Mouse (Mus musculus): ENCODE measurements around the gene Pan2. TPM values are rescaled to one million over a fixed set of nuclear protein-coding genes. Genes with fewer than 3 reads are reported as not detected.
A peak's percentile ranks its signal among the peaks of the same experiment; 100 is the strongest.

The Pan2 gene
- total RNA-seq, 2 experiments from 2014 or later: 4.5 to 6.0 TPM

DNA sequence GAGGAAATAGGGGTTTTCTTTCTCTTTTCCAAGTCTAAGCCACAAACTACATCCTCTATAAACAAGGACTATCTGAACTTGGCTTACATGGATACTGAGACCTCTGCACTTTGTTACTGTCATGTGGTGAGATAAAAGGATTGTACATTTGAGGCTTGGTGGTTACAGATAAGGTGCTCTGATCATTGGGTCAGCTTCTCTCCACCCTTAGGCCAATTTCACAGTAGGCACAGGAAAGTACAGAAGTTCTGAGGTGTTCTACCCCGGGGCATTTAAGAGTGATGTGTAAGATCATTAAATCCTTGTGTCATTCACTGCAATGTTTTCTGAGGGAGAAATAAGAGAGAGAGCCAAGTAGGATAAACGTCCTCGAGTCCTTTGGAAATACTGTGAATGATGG lies 33.5 kb downstream of the Pan2 start:
- no peak for DNase-seq

DNA sequence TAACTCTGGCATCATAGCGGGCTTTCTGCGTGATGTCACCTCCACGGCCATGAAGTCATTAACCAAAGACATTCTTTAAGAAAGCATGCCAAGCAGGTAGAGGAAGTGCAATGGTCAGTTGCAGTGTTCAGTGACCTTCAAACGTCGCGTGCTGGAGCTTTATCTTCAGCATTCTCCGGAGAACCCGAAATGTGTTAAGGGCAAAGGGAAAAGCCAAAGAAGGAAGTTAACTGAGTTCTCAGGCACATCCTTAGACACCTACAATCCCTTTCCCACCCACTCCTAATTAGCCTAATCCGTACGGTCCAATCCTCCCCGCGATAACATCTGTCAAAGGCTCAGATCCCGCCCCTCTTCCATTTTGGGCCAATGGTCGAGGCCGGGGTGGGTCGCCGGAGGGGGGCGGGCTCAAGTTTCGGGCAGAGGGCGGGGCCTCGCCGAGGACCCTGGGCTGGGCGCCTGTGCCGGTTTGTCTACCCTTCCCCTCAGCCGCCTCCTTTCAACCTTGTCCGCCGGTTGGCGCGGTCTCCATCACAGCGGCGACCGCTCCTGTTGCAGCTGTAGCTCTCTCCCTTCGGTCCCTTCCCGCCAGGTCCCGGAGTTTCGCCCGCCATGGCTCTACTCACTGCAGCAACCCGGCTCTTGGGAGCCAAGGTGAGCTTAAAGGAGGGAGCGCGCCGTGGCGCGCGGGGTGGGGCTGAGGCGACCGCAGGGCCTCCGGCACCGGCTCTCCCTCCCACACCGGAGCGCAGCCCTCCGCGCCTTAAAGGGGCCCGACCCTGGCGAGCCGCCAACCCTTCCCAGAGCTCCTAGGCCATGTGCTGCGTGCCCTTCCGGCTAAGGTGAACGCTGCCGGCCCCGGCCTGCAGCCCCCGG lies 34.4 kb downstream of the Pan2 start, which contains the start of gene Cs:
Gene Cs, plus strand, starts transcription at position 429 of the 876 bp plus-strand sequence.
- DNase-seq: peak; percentile 98

DNA sequence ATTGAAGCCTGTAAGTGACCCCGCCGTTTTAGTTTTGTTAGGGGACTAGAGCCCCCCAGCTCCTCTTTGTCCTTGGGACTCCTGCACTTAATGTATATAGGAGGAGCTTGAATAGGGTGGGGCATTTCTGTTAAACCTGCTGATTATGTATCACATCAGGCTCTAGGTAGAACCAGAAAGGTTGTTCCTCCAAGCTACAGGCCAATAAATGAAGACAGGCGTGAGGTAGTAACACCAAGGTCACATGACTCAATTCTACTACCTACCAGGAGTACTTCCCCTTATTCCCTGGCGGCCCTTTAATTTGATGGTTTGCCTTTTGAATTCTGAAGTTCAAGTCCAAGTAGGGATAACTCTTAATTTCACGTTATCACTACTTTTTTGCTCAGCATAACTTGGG lies 35.3 kb downstream of the Pan2 start:
- no peak for DNase-seq

DNA sequence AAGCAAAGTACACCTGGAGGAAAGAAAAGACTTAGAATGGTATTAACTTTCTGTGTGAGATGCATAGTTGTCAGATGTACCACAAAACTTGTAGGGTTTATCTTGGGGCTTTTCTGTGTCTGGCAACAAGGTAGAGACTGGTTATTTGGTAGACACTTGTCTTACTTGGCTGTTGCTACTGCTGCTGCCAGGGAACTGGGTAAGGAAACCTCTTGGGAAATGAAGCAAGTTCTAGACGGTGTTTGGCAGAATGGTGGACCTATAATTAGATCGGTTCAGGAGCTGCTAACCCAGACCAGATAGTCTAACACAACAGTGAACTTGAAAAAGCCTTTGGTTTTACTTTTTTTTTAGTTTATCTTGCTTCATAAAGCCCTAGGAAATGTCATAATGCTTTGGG lies 35.8 kb downstream of the Pan2 start:
- DNase-seq: peak; percentile 42 to 64

DNA sequence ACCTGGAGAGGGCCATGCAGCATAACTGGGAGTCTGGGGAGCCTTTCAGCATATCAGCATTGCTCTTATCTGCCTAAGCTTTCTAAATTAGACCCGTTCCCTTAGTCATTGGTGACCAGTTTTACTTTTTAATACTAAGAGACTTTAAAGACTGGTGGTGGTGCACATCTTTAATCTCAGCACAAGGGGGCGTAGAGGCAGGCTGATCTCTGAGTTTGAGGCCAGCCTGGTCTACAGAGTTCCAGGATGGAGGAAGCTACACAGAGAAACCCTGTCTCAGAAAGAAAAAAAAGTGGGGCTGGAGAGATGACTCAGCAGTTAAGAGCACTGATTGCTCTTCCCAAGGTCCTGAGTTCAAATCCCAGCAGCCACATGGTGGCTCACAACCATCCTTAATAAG lies 37.1 kb downstream of the Pan2 start:
- DNase-seq: no peak

DNA sequence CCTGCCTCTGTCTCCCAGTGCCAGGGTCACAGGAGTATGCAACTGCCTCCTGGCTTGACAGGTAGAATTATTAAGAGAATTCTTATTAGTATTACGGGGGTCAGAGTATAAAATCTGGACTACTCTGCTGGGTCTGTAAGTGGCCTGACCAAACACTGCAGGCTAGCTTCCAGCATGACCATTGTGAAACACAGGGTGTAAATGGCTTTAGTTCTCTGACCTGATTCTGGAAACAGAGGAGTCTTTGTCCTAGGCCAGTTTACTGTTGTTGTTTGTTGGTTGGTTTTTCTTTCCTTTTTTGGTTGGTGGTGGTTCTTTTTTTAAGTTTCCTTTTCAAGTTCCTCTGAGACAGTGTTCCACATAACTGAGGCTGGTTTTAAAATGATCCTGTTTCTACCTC lies 40.3 kb downstream of the Pan2 start:
- DNase-seq: no peak

DNA sequence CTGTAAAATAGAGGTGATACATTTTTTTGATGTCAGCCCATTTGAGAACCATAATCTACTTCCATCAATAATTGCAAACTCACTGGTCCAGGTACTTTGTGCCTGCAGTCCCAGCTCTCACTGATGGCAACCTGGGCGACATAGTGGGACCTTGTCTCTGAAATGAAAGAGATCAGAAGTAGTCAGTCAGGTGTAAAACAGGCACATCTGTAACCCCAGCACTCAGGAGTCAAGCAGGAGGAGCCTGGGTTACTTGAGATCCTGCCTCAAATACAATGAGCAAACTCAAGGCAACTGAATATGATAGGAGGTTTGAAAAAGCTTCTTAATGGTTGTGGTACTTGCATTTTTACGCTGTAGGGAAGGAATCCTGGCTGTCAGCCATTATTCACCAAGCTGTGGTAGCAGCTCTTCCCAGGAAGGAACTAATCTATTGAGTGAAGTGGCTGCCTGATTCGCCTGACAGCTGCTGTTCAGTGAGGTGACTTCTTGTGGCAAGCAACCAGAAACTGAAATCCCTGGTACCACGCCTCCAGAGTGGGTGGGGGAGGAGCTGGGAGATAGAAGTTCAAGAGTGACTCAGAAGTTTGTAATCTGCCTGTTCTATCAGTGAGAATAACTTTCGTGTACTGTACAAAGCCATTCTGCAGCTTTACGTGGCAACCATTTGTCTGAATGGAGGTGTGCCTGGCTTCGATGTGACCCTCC lies 41.6 kb downstream of the Pan2 start:
- DNase-seq: peak; percentile 87 to 92

DNA sequence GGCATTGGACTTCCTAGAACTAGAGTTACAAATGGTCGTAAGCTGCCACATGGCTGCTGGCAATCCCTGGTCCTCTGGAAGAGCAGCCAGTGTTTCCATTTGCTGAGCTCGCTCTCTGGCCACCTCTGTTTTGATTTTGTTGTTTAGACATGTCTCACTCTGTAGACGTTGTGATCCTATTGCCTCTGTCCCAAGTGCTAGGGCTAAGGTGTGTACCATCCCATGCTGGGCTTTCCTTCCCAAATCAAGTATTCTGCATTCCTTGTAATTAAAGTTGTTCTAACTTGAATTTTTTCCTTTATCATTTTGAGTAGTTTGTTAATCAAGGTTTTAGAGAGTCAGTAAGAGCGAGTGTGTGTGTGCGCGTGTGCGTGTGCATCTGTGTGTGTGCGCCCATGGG lies 44.4 kb downstream of the Pan2 start:
- DNase-seq: no peak

DNA sequence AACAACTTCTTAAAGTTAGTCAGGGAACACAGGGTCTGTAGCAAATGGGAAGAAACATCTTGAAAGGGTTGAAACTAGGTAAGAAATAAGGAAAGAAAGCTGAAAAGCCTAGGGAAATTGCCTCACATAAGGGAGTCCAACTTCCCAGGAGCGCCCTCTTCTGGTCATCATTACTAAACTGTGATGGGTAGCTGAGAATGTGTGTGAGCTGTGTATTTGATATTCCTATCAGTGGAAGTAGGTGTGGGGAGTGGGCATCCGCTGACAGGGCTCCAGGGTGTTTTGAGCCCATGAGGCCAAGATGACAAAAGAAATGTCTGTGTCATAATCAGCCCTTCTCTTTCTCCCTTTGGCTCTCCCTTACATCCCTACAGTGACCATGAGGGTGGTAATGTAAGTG lies 55.7 kb downstream of the Pan2 start:
- DNase-seq: peak; percentile 47 to 81

DNA sequence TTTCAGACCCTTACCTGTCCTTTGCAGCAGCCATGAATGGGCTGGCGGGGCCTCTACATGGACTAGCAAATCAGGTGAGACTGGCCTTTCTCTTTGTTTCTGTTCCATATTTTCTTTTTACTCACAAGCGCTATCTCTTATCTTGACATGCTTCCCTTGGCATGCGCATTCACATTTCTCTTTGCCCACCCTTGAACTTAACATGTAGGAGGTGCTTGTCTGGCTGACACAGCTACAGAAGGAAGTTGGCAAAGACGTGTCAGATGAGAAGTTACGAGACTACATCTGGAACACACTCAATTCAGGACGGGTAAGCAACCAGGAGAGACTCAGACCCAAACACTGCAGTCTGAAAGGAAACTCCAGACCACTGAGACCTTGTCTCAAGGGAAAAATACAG lies 56.1 kb downstream of the Pan2 start:
- DNase-seq: no peak

DNA sequence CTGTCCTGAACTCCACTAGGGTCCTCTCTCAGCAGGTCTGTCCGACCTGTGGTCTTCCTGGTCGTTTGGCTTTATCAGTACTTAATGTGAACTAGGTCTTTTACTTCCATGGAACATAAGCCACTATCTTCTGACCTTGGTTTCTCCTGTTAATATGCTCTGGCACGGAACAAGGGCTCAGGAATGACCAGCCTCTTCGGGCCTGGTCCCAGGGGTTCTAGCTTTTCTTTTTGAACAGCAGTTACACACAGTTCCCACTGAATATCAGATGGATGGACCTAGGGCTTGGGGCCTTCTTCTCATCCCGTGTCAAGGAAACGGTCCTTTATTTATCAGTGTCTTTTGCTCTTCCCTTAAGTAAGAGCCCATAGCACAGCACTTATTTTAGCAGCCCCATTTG lies 58.7 kb downstream of the Pan2 start:
- DNase-seq: no peak

DNA sequence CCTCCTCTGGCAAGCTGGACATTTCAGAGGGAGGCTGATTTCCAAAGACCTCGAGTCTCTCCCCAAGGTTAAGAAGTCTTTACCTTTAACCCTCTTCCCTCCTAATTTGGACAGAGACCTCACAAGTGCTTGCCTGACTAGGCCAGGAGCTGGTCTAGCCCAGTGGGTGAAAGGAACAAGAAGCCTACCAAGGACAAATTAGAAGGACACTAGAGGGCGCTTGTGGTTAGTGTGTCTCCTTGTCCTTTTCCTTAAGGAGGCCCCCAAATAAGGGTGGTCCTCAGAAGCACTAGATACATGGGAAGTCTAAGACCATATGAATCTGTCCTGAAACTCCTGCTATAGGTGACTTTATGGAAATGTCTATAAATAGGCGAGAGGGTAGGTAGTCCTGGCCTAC lies 59.4 kb downstream of the Pan2 start:
- DNase-seq: peak; percentile 43 to 66

DNA sequence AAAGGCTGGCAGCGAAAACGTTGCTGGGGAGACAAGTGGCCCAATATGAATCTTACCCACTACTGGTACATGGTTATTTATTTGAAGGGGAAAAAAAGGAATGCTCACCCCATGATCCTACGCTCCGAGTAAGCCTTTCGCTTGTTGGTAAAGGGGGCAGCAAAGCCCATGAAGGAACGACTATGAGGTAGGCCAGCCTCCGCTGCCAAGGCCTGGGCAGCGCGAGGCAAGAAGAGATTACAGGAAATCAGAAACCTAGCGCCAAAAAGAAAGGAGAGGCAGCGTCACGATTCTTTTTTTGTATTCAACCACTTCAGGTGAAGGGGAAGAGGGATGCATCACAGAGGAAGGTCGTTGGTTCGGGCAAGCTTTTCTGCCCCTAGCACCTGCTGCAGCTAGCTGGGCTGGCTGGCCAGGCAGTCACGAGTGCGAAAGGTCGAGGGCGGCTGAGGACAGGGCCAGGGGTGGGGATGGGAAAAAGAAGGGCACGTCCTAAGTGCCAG lies 64.8 kb downstream of the Pan2 start:
- DNase-seq: no peak

DNA sequence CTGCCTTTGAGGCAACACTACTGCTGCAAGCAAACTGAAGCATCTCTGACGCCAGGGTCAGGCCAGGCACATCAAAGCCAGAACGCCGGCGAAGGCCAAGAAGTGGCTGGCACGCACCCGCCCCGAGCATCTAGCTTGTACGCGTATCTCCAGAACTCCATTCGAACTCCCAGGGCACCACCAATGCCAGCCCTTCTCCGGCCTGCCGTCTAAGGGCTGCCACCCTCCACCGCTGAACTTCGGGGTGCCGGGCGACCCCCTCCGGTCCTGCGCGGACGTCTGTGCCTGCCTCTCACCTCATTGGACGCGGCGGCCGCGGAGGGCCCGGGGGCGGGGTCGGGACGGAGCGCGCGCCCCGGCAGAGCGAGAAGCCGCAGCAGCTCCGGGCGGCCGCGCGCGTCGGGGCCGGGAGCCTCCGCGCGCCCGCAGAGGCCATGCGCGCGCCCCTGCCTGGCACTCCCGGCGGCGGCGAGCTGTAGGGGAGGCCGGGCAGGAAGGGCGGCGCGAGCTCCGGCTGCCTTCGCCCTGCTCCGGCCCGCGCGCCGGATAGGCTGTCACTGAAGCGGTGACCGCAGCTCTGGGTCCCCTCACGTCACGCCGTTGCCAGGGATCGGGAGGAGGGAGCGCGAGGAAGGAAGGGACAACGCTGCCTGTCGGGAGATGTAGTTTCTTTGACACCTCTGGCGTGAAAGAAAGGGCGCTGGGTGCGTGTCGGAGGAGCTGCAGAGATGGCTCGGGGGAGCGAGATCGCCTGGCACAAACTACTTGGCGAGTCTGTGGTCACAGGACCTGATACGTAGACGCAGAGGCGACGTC lies 65.5 kb downstream of the Pan2 start, which contains the start of gene Coq10a:
Gene Coq10a, minus strand, starts transcription at position 596 of the 816 bp plus-strand sequence.
- peak; percentile 93 to 97 for DNase-seq

DNA sequence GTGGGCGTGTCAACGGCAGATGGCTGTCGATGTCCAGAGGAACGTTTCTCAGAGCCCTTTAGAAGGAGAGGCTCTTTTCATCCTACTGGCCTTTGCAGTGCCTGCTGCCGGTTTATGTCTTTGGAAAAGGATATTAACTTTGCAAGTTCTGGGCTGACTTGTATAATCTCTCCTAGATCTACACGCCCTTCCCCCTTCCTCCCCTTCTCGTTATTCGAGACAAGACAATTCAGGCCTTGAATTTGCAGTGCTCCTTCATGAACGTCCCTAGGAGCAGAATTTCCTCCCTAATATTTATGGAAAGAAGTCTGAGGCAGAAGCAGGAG lies 66.0 kb downstream of the Pan2 start:
- DNase-seq: no peak

DNA sequence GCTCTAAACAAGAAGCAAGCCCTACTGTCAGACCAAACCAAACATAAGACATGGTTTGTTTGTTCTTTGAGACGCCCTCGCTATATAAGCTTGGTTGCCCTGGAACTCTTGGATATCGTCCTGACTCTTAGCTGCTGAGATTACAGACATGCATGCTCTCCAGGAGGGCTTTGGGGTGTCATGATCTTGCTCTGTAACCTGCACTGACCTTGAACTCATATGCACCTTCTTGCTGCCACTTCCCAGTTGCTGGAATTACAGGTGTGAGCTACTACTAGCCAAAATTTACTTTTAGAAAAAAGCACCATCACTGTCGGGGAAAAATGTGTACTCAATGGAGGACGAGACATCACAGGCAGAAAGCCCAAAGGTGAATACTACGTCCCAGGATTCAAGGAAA lies 66.5 kb downstream of the Pan2 start:
- DNase-seq: no peak

DNA sequence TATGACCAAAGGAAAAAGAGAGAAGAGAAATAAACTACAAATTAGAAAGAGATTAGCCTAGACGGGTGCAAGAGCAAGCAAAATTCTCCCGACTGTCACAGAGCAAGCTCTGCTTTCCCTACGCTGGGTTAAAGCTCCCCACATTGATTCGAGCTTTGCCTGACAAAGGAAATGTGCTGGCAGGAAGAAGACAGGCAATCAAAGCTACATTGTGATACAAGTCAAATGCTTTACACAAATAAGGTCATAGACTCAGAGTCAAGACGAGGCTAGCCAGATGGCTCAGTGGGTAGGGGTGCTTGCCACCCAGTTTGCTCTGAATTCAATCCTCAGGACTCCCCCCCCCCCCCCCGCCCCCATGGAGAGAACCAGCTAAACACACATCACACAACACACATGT lies 66.9 kb downstream of the Pan2 start:
- no peak for DNase-seq

DNA sequence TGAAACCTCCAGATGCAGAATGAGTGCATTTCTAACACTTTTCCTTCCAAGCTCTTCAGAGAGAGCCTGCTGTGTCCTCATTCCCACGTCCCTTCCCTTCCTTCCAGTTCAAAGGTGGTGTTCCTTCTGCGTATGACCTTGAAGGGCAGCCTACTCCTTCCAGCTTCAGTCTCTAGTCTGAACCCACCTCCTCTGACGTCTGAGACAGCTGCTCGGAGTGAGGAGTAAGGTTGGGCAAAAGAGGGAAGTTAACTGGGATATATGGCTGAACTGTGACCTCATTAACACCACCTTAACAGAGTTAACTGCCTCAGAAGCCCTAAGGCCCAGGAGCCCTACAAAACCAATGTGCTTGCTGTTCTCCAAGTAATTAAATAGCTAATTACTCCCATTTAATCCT lies 67.5 kb downstream of the Pan2 start:
- DNase-seq: no peak

Measured in heart, adult 18-20 months (tissue).